Mouse (Mus musculus) adrenal gland, postnatal 36 days (tissue): ENCODE results near the gene Rbm15b. TPM values are rescaled to one million over a fixed set of nuclear protein-coding genes. Genes with fewer than 3 reads are reported as not detected.

Source experiments
- DNase-seq, 2 experiments: peaks; one replicate each; pipeline ENCODE4 v3.0.0; 2021; ENCODE audit warnings: mixed read lengths in 1 of 2
- long read RNA-seq, 2 experiments: library from polyadenylated mRNA; stranded (forward); transcript quantifications; one replicate each; pipeline ENCODE4 v2.0.0; 2021; ENCODE audit warnings: borderline sequencing depth in 2 of 2
- total RNA-seq, 2 experiments: library from RNA; stranded (reverse); gene quantifications; 2 replicates each; pipeline ENCODE4 v1.2.3; 2021

Gene Rbm15b
- 10 to 100 TPM; 22.6 to 28.9 TPM for total RNA-seq
- long read RNA-seq, experiment 1, full-length matches to known transcripts: 14 of 14 reads
- long read RNA-seq, experiment 1, partial matches to known transcripts: 0 of 14 reads
- long read RNA-seq, experiment 1, other reads (novel, unspliced or antisense): 0 of 14 reads
- long read RNA-seq, experiment 2, full-length matches to known transcripts: 5 of 5 reads
- long read RNA-seq, experiment 2, partial matches to known transcripts: 0 of 5 reads
- long read RNA-seq, experiment 2, other reads (novel, unspliced or antisense): 0 of 5 reads

GRCm38 (mm10) chr9:106886828-106887702, at the start of gene Rbm15b:
TSS of gene Rbm15b (minus strand) at chr9:106887428.
- DNase-seq: peak; percentile 98 to 99

GRCm38 (mm10) chr9:106934998-106935397, 47.8 kb upstream of the Rbm15b start:
- no peak for DNase-seq

GRCm38 (mm10) chr9:106914878-106915277, 27.6 kb upstream of the Rbm15b start:
- no peak for DNase-seq

GRCm38 (mm10) chr9:106913759-106914158, 26.5 kb upstream of the Rbm15b start:
- DNase-seq: no peak

- no peak for DNase-seq
Measured at GRCm38 (mm10) chr9:106911624-106912023, 24.4 kb upstream of the Rbm15b start.

- DNase-seq: no peak
Measured at GRCm38 (mm10) chr9:106908715-106909114, 21.5 kb upstream of the Rbm15b start.

GRCm38 (mm10) chr9:106908174-106908573, 20.9 kb upstream of the Rbm15b start:
- DNase-seq: no peak

GRCm38 (mm10) chr9:106906597-106906996, 19.4 kb upstream of the Rbm15b start:
- no peak for DNase-seq

- DNase-seq: peak; percentile 28 to 66
Measured at GRCm38 (mm10) chr9:106903791-106904134, 16.5 kb upstream of the Rbm15b start.

GRCm38 (mm10) chr9:106903099-106903790, 16.0 kb upstream of the Rbm15b start:
- no peak for DNase-seq

GRCm38 (mm10) chr9:106901596-106901995, 14.4 kb upstream of the Rbm15b start:
- DNase-seq: no peak

GRCm38 (mm10) chr9:106898901-106899300, 11.7 kb upstream of the Rbm15b start:
- peak; percentile 43 to 47 for DNase-seq

- no peak for DNase-seq
Measured at GRCm38 (mm10) chr9:106893327-106893726, 6.1 kb upstream of the Rbm15b start.

- no peak for DNase-seq
Measured at GRCm38 (mm10) chr9:106892552-106892875, 5.3 kb upstream of the Rbm15b start.

GRCm38 (mm10) chr9:106891829-106892551, 4.8 kb upstream of the Rbm15b start, which contains the start of gene Manf:
TSS of gene Manf (minus strand) at chr9:106891979.
- peak; percentile 98 to 99 for DNase-seq

GRCm38 (mm10) chr9:106891341-106891741, 4.1 kb upstream of the Rbm15b start:
- no peak for DNase-seq

- peak; percentile 74 to 79 for DNase-seq
Measured at GRCm38 (mm10) chr9:106890496-106891240, 3.4 kb upstream of the Rbm15b start.

- DNase-seq: no peak
Measured at GRCm38 (mm10) chr9:106889321-106889720, 2.1 kb upstream of the Rbm15b start.

GRCm38 (mm10) chr9:106888346-106888745, 1.1 kb upstream of the Rbm15b start:
- no peak for DNase-seq

GRCm38 (mm10) chr9:106885901-106886731, 1.1 kb downstream of the Rbm15b start:
- DNase-seq: peak; percentile 57 to 70
